Mouse (Mus musculus) liver, adult 2 months (tissue): Measurements from ENCODE around the gene Lrfn3. TPM values are rescaled to one million over a fixed set of nuclear protein-coding genes. Genes with fewer than 3 reads are reported as not detected.

ENCODE experiments used
- DNase-seq: peaks from one replicate; pipeline ENCODE4 v3.0.0-alpha.2; 2011; ENCODE audit warnings: low read depth, low spot score; ENCODE audit errors: extremely low read depth
- H3K27ac ChIP-seq: fragments of 200-500 bp; replicated peaks from 2 replicates; pipeline ENCODE4 v1.5.1; 2012; ENCODE audit warnings: low read depth, mild to moderate bottlenecking, control low read depth, inconsistent platforms, low read length; ENCODE audit not compliant: insufficient read depth
- H3K27me3 ChIP-seq: fragments of 200-500 bp; 2 replicates; pipeline ENCODE4 v1.6.1; 2012; ENCODE audit warnings: mild to moderate bottlenecking, moderate library complexity, low read length, inconsistent platforms; ENCODE audit not compliant: control insufficient read depth, insufficient read depth
- H3K36me3 ChIP-seq: fragments of 200-500 bp; 2 replicates; pipeline ENCODE4 v1.6.1; 2012; ENCODE audit warnings: low read length, inconsistent platforms; ENCODE audit not compliant: control insufficient read depth, insufficient read depth
- H3K4me1 ChIP-seq: fragments of 200-500 bp; 2 replicates; pipeline ENCODE4 v1.6.1; 2011; ENCODE audit warnings: low read length; ENCODE audit not compliant: control insufficient read depth, insufficient read depth
- H3K4me3 ChIP-seq: fragments of 200-500 bp; 2 replicates; pipeline ENCODE4 v1.5.1; 2011; ENCODE audit warnings: low read depth, mild to moderate bottlenecking, control low read depth, low read length, moderate library complexity; ENCODE audit not compliant: insufficient read depth
- H3K79me2 ChIP-seq: fragments of 200-500 bp; 2 replicates; pipeline ENCODE4 v1.6.1; 2012; ENCODE audit warnings: inconsistent platforms, mild to moderate bottlenecking, low read length, moderate library complexity; ENCODE audit not compliant: control insufficient read depth, insufficient read depth
- H3K9ac ChIP-seq: fragments of 200-500 bp; 2 replicates; pipeline ENCODE4 v1.6.1; 2012; ENCODE audit warnings: low read depth, mild to moderate bottlenecking, control low read depth, inconsistent platforms, low read length
- CTCF ChIP-seq: fragments of 200-500 bp; IDR thresholded peaks from 2 replicates; pipeline ENCODE4 v1.5.1; 2011; ENCODE audit warnings: low read depth, low read length, control low read depth
- POLR2A ChIP-seq: fragments of 200-500 bp; IDR thresholded peaks from 2 replicates; pipeline ENCODE4 v1.6.1; 2011; ENCODE audit warnings: low read length, control low read depth; ENCODE audit not compliant: insufficient read depth; ENCODE audit errors: extremely low read depth
- whole genome bisulfite sequencing: fragments of 180-500 bp; shearing (Covaris S2); methylation state at CpG from one replicate; pipeline ENCODE4 v1.1.7; 2018; 5-methylcytosine and 5-hydroxymethylcytosine counted together
- polyA plus RNA-seq: library from polyadenylated mRNA; depleted of rRNA; stranded (reverse); fragments of >200 nt; gene quantifications from 2 replicates; pipeline ENCODE4 v1.2.3, GENCODE M21; 2012
- total RNA-seq: library from RNA; depleted of rRNA; stranded (reverse); fragments of >200 nt; gene quantifications from 2 replicates; pipeline ENCODE4 v1.2.3, GENCODE M21; 2014

Lrfn3 gene
- total and polyA plus RNA-seq, 2 experiments: 0.74 to 12.9 TPM

DNA sequence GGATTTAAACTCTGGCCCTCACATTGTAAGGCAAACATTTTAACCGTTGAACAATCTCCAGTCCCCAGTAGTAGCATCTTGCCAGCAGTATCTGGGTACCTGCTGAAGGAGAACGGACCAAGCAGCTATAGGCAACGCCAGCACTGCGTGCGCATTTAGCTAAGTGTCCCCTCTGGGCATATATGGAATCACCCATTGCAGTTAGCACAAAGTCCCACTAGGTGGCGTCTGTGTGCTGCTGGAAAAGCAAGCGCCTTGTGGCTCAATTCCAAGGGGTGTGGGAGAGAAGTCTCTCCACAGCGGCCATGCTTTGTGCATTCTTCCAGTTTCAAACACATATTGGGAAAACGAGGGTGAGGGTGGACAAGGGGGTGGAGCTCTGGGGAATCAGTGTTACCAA is 26.2 kb downstream of the Lrfn3 start:
- TF ChIP-seq CTCF: peak; percentile 89
- no peak for TF ChIP-seq POLR2A
- Histone ChIP-seq H3K9ac (no peak overlapping the region), H3K36me3 (no peaks in the 10 kb centered on the region), H3K4me3 (no peak overlapping the region), H3K4me1 (no peaks in the 10 kb centered on the region), H3K79me2 (no peaks in the 10 kb centered on the region), H3K27ac (no peak overlapping the region), H3K27me3 (no peaks in the 10 kb centered on the region)
- WGBS: 2% methylated on average over 9 of the region's 9 CpGs
- DNase-seq: peak; percentile 62

GRCm38 (mm10) chr7:30335688-30336087 is 26.9 kb downstream of the Lrfn3 start:
- Histone ChIP-seq H3K4me3 (no peak overlapping the region), H3K36me3 (no peaks in the 10 kb centered on the region), H3K79me2 (no peaks in the 10 kb centered on the region), H3K4me1 (no peaks in the 10 kb centered on the region), H3K27ac (no peak overlapping the region), H3K9ac (no peak overlapping the region), H3K27me3 (no peaks in the 10 kb centered on the region)
- TF ChIP-seq CTCF: no peak
- TF ChIP-seq POLR2A: no peak
- no peak for DNase-seq
- whole genome bisulfite sequencing: 81% methylated on average over 6 of the region's 6 CpGs

GRCm38 (mm10) chr7:30334563-30334962 is 28.0 kb downstream of the Lrfn3 start:
- Histone ChIP-seq H3K27me3 (no peaks in the 10 kb centered on the region), H3K4me1 (no peaks in the 10 kb centered on the region), H3K36me3 (no peaks in the 10 kb centered on the region), H3K9ac (no peak overlapping the region), H3K4me3 (no peak overlapping the region), H3K27ac (no peak overlapping the region), H3K79me2 (no peaks in the 10 kb centered on the region)
- 75% methylated on average over 5 of the region's 5 CpGs for WGBS
- TF ChIP-seq POLR2A (no peak), CTCF (no peak)
- DNase-seq: no peak

GRCm38 (mm10) chr7:30333436-30333835 is 29.1 kb downstream of the Lrfn3 start:
- peak; percentile 33 for DNase-seq
- no peaks in the 10 kb centered on the region for H3K36me3 ChIP-seq
- no peak overlapping the region for H3K27ac ChIP-seq
- H3K4me3 ChIP-seq: no peak overlapping the region
- no peaks in the 10 kb centered on the region for H3K27me3 ChIP-seq
- no peak for TF ChIP-seq CTCF
- no peak for TF ChIP-seq POLR2A
- 11% methylated on average over 4 of the region's 4 CpGs for WGBS
- H3K9ac ChIP-seq: no peak overlapping the region
- no peaks in the 10 kb centered on the region for H3K79me2 ChIP-seq
- no peaks in the 10 kb centered on the region for H3K4me1 ChIP-seq

DNA sequence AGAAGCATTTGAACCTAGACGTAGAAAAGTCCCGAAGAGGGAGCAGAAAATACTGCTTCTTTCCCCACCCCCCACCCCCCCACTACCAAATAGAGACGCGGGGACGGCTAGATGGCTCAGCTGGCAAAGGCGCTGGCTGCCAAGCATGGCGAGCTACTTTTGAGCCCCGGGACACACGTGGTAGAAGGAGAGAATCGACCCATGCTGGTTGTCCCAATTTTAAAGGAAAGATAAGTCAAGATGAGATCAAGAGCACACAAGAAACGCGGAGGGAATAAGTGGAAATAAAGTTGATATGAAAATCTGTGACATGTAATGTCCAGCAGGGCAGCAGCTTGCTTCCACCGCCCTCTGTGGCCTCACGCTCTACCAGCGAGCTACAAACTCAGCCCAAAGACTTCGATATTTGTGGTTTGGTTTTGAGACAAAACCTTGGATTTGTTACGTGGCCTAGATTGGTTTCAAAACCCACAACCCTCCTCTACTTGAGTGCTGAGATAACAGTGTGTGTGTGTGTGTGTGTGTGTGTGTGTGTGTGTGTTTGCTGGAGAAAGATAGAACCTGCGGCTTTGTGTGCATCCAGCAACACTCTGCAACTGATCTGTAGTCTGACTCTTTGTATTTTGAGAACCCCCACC is 29.8 kb downstream of the Lrfn3 start:
- Histone ChIP-seq H3K4me3 (no peak overlapping the region), H3K9ac (no peak overlapping the region), H3K27me3 (no peaks in the 10 kb centered on the region), H3K4me1 (no peaks in the 10 kb centered on the region), H3K27ac (no peak overlapping the region), H3K36me3 (no peaks in the 10 kb centered on the region), H3K79me2 (no peaks in the 10 kb centered on the region)
- WGBS: 67% methylated on average over 18 of the region's 18 CpGs
- no peak for DNase-seq
- TF ChIP-seq POLR2A: no peak
- no peak for TF ChIP-seq CTCF

DNA sequence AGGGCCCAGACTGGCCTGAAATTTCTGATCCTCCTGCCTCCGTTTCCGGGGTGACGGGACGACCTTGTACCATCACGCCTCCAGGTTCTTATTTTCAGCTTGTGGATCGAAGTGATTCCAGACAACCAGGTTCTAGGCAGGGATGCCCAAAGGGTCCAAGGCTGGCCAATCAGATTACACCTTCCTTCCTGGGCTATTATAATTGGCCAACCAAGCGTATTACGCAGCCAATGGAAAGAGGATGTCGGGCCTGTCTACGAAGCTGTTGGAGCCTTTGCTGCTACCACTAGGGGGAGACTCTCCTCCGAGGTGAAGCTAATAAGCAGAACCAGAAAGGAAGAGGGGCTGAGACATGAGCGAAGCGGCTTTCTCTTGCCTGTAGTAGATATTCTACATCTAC is 30.7 kb downstream of the Lrfn3 start:
- no peaks in the 10 kb centered on the region for H3K79me2 ChIP-seq
- H3K4me3 ChIP-seq: no peak overlapping the region
- no peaks in the 10 kb centered on the region for H3K27me3 ChIP-seq
- H3K36me3 ChIP-seq: no peaks in the 10 kb centered on the region
- H3K9ac ChIP-seq: no peak overlapping the region
- no peak overlapping the region for H3K27ac ChIP-seq
- WGBS: 22% methylated on average over 13 of the region's 13 CpGs
- peak; percentile 66 for DNase-seq
- TF ChIP-seq POLR2A (no peak), CTCF (peak; percentile 79)
- H3K4me1 ChIP-seq: no peaks in the 10 kb centered on the region
